Mouse (Mus musculus) MEL (cell line): ENCODE results near the gene Cnot11. TPM values are rescaled to one million over a fixed set of nuclear protein-coding genes. Genes with fewer than 3 reads are reported as not detected.
A peak's percentile ranks its signal among the peaks of the same experiment; 100 is the strongest.

ENCODE experiments used
- DNase-seq: peaks from one replicate; pipeline ENCODE4 v3.0.0; 2011; ENCODE audit warnings: low read depth, low spot score
- H3K27ac ChIP-seq: 2 replicates; pipeline ENCODE4 v1.5.1; 2012; ENCODE audit warnings: low read depth, mild to moderate bottlenecking, control low read depth, low read length, moderate library complexity; ENCODE audit not compliant: control insufficient read depth
- H3K27me3 ChIP-seq, 2 experiments: fragments of 150-350 bp in 1 of 2; sonication (generic) in 1 of 2; 2 replicates each; pipeline ENCODE4 v1.6.1; 2012; ENCODE audit warnings: low read length in 2 of 2, mild to moderate bottlenecking in 2 of 2, improper control_type of control experiment in 1 of 2, moderate library complexity in 1 of 2; ENCODE audit not compliant: insufficient read depth in 2 of 2, control insufficient read depth in 1 of 2
- H3K36me3 ChIP-seq, 2 experiments: 2 replicates each; pipeline ENCODE4 v1.6.1; 2012 to 2014; ENCODE audit warnings: low read length in 2 of 2, improper control_type of control experiment in 1 of 2, inconsistent platforms in 1 of 2, mild to moderate bottlenecking in 1 of 2; ENCODE audit not compliant: insufficient read depth in 2 of 2, control insufficient read depth in 1 of 2
- H3K4me1 ChIP-seq, 2 experiments: fragments of 150-350 bp in 1 of 2; sonication (generic) in 1 of 2; 2 replicates each; pipeline ENCODE4 v1.6.1; 2012; ENCODE audit warnings: low read length in 2 of 2, improper control_type of control experiment in 1 of 2, mild to moderate bottlenecking in 1 of 2; ENCODE audit not compliant: insufficient read depth in 2 of 2, control insufficient read depth in 1 of 2
- H3K4me3 ChIP-seq, 2 experiments: fragments of 150-350 bp in 1 of 2; sonication (generic) in 1 of 2; 2 replicates each; pipeline ENCODE4 v1.5.1; 2012; ENCODE audit warnings: low read depth in 2 of 2, low read length in 2 of 2, mild to moderate bottlenecking in 2 of 2, moderate library complexity in 2 of 2, control low read depth in 1 of 2, improper control_type of control experiment in 1 of 2; ENCODE audit not compliant: control insufficient read depth in 1 of 2, insufficient read depth in 1 of 2
- H3K79me2 ChIP-seq: 2 replicates; pipeline ENCODE4 v1.6.1; 2012; ENCODE audit warnings: mild to moderate bottlenecking, low read length, moderate library complexity; ENCODE audit not compliant: control insufficient read depth, poor library complexity, insufficient read depth
- H3K9ac ChIP-seq: 2 replicates; pipeline ENCODE4 v1.6.1; 2012; ENCODE audit warnings: low read depth, mild to moderate bottlenecking, control low read depth, low read length, moderate library complexity; ENCODE audit not compliant: control insufficient read depth, poor library complexity, severe bottlenecking
- H3K9me3 ChIP-seq: fragments of 150-350 bp; sonication (generic); replicated peaks from 2 replicates; pipeline ENCODE4 v1.6.1; 2012; ENCODE audit warnings: mild to moderate bottlenecking, low read length, improper control_type of control experiment, moderate library complexity; ENCODE audit not compliant: insufficient read depth
- CHD1 ChIP-seq: IDR thresholded peaks from 2 replicates; pipeline ENCODE4 v1.6.1; 2012; ENCODE audit warnings: low read depth, mild to moderate bottlenecking, inconsistent platforms, low read length, improper control_type of control experiment
- E2F4 ChIP-seq: IDR thresholded peaks from 2 replicates; pipeline ENCODE4 v1.6.1; 2011; ENCODE audit warnings: low read depth, low read length, improper control_type of control experiment, borderline replicate concordance
- GABPA ChIP-seq: IDR thresholded peaks from 2 replicates; pipeline ENCODE4 v1.6.1; 2012; ENCODE audit warnings: low read depth, mild to moderate bottlenecking, inconsistent platforms, low read length, improper control_type of control experiment, moderate library complexity
- JUND ChIP-seq: IDR thresholded peaks from 2 replicates; pipeline ENCODE4 v1.6.1; 2011; ENCODE audit warnings: low read depth, mild to moderate bottlenecking, improper control_type of control experiment, low read length
- MAZ ChIP-seq: IDR thresholded peaks from 2 replicates; pipeline ENCODE4 v1.6.1; 2012; ENCODE audit warnings: low read depth, mild to moderate bottlenecking, inconsistent platforms, low read length, improper control_type of control experiment
- MYB ChIP-seq: IDR thresholded peaks from 2 replicates; pipeline ENCODE4 v1.6.1; 2011; ENCODE audit warnings: mild to moderate bottlenecking, low read depth, low read length, improper control_type of control experiment
- MYC ChIP-seq: IDR thresholded peaks from 2 replicates; pipeline ENCODE4 v1.6.1; 2011; ENCODE audit warnings: low read depth, mild to moderate bottlenecking, low read length, improper control_type of control experiment, moderate library complexity
- NRF1 ChIP-seq: IDR thresholded peaks from 2 replicates; pipeline ENCODE4 v1.6.1; 2014; ENCODE audit warnings: low read depth, mild to moderate bottlenecking, inconsistent platforms, low read length, improper control_type of control experiment, moderate library complexity; ENCODE audit not compliant: poor library complexity, insufficient read depth, severe bottlenecking
- POLR2A ChIP-seq, 2 experiments: IDR thresholded peaks; 2 replicates each; pipeline ENCODE4 v1.6.1; 2011 to 2012; ENCODE audit warnings: low read length in 2 of 2, mild to moderate bottlenecking in 2 of 2, control low read depth in 1 of 2, improper control_type of control experiment in 1 of 2, low read depth in 1 of 2, moderate library complexity in 1 of 2; ENCODE audit not compliant: control insufficient read depth in 1 of 2, insufficient read depth in 1 of 2, poor library complexity in 1 of 2
- POLR2AphosphoS2 ChIP-seq: IDR thresholded peaks from 2 replicates; pipeline ENCODE4 v1.6.1; 2011; ENCODE audit warnings: low read length, improper control_type of control experiment
- POLR2AphosphoS5 ChIP-seq: IDR thresholded peaks from 2 replicates; pipeline ENCODE4 v1.6.1; 2012; ENCODE audit warnings: low read depth, borderline replicate concordance, mild to moderate bottlenecking, inconsistent platforms, low read length, moderate library complexity, mixed read lengths
- RCOR1 ChIP-seq: IDR thresholded peaks from 2 replicates; pipeline ENCODE4 v1.6.1; 2012; ENCODE audit warnings: low read depth, mild to moderate bottlenecking, inconsistent platforms, low read length, improper control_type of control experiment
- SIN3A ChIP-seq: IDR thresholded peaks from 2 replicates; pipeline ENCODE4 v1.6.1; 2012; ENCODE audit warnings: low read length, improper control_type of control experiment, inconsistent platforms
- TAL1 ChIP-seq: IDR thresholded peaks from 2 replicates; pipeline ENCODE4 v1.6.1; 2012; ENCODE audit warnings: mild to moderate bottlenecking, inconsistent platforms, low read length, moderate library complexity, mixed read lengths
- USF2 ChIP-seq, 2 experiments: IDR thresholded peaks; 2 replicates each; pipeline ENCODE4 v1.6.1; 2011 to 2012; ENCODE audit warnings: improper control_type of control experiment in 2 of 2, low read length in 2 of 2, borderline replicate concordance in 1 of 2, inconsistent platforms in 1 of 2, low read depth in 1 of 2, mild to moderate bottlenecking in 1 of 2; ENCODE audit not compliant: insufficient read depth in 1 of 2
- polyA plus RNA-seq, 2 experiments: library from polyadenylated mRNA; stranded (reverse) in 1 of 2; unstranded in 1 of 2; fragments of >175 nt in 1 of 2; fragments of >200 nt in 1 of 2; gene quantifications; 2 replicates each; pipeline versions ENCODE4 v1.2.1 to v1.2.4; 2012; ENCODE audit warnings: low replicate concordance in 2 of 2, low read depth in 1 of 2; ENCODE audit not compliant: insufficient read length in 2 of 2, insufficient read depth in 1 of 2, missing spikeins in 1 of 2
- total RNA-seq: library from RNA; depleted of rRNA; stranded (reverse); fragments of 300-350 nt; gene quantifications from 2 replicates; pipeline ENCODE4 v1.2.3, GENCODE M21; 2012

Gene Cnot11
- total and polyA plus RNA-seq, 3 experiments = 20.0 to 46.0 (median 37.9) TPM

- TF ChIP-seq JUND (no peak), MYC (no peak), POLR2AphosphoS2 (no peak), CHD1 (no peak), GABPA (no peak), E2F4 (no peak), NRF1 (no peak), MAZ (no peak), MYB (no peak)
- TF ChIP-seq, all 39 proteins: peak for 7
These were observed 10.8 kb downstream of the Cnot11 start (continued) for GRCm38 (mm10) chr1:39545589-39545988.

DNA sequence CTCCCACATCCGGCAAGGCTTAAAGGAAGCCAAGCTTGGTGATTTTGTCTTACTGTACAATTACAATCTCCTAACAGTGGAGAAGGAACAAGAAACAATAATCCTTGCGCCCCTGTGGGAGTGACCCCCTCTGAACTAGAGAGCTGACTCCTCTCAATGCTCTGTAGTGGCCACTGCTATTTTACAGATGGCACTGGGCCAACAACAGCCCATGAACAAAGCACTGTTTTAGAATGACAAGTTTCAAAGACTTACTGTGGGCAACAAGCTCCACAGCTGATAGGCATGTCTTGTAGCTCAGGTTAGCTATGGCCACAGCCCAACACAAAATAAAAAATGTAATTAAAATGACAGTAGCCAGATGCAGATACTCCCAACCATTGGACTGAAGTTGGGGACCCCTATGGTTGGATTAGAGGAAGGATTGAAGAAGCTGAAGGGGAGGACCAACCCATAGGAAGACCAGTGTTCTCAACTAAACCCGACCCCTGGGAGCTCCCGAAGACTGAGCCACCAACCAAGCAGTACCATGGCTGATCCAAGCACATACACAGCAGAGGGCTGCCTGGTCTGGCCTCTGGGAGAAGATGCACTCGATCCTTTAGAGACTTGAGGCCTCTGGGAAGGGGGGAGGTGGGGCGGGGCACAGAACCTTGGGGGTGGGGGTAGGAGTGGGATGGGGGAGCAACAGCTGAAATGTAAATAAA lies 11.5 kb downstream of the Cnot11 start:
- no peaks in the 10 kb centered on the region for H3K79me2 ChIP-seq
- TF ChIP-seq USF2 (IDR thresholded peaks at IDR 0.05; ENCODE audit: borderline replicate concordance in 1 of 2, insufficient read depth in 1 of 2, low read depth in 1 of 2, low read length in 2 of 2) (no peak), TAL1 (no peak), MYB (no peak), SIN3A (no peak), RCOR1 (no peak)
- TF ChIP-seq, all 39 proteins: peak for 0
- Histone ChIP-seq H3K4me1 (no peaks in the 10 kb centered on the region), H3K9me3 (no peaks in the 10 kb centered on the region), H3K36me3 (peaks cover 7 to 16% of the 10 kb centered on the region in 2 experiments), H3K27ac (no peak overlapping the region), H3K9ac (no peak overlapping the region), H3K4me3 (no peak overlapping the region), H3K27me3 (no peaks in the 10 kb centered on the region)
- no peak for DNase-seq

DNA sequence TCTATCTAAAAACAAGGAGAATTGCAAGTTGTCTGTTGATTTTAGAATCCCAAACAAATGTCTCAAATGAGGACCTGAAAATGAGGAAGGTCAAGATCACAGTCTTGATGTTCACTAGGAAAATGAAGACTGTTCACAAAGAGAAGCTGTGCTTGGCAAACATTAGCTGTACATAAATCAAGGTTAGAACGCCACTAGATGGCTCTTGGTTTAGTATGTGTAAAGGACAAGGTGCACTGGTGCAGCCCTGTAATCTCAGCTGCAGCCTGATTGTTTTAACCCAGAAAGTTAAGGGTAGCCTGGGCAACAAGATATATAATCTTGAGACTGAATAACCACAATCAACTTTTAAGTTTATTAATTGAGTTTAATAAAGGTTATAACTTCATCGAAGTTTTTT lies 12.4 kb downstream of the Cnot11 start:
- TF ChIP-seq POLR2AphosphoS5 = no peak
- 0 out of 4 replicates have a peak, but pooled peaks of 1 of the 2 experiments have one; percentile 12 for TF ChIP-seq POLR2A (IDR thresholded peaks at IDR 0.05; ENCODE audit: control insufficient read depth in 1 of 2, insufficient read depth in 1 of 2, low read depth in 1 of 2, low read length in 2 of 2, poor library complexity in 1 of 2)
- TF ChIP-seq, all 39 proteins: peak for 1
- H3K27me3 ChIP-seq = no peaks in the 10 kb centered on the region
- H3K4me3 ChIP-seq = no peak overlapping the region
- DNase-seq = no peak
- H3K36me3 ChIP-seq = peaks cover 7 to 18% of the 10 kb centered on the region in 2 experiments
- no peaks in the 10 kb centered on the region for H3K9me3 ChIP-seq
- H3K79me2 ChIP-seq = no peaks in the 10 kb centered on the region
- H3K9ac ChIP-seq = no peak overlapping the region
- no peaks in the 10 kb centered on the region for H3K4me1 ChIP-seq
- H3K27ac ChIP-seq = no peak overlapping the region
